Mouse (Mus musculus) lung, embryonic 14.5 days (tissue): ENCODE measurements at regions not wholly inside any gene's neighbourhood (a gene's known extent, or its start where the extent isn't known, plus 50 kb on each side); places are given as distances from the start of the nearest gene placed in this dataset.

Experiments used
- ATAC-seq: fragments of 200-750 bp; cut with Nextera tagmentation; 2 replicates; pipeline ENCODE4 v1.8.0; 2017; ENCODE audit warnings: mild to moderate bottlenecking, moderate TSS enrichment, moderate library complexity; ENCODE audit not compliant: insufficient read depth
- DNase-seq: peaks from one replicate; pipeline ENCODE4 v3.0.0-alpha.2; 2015
- H3K27ac ChIP-seq: fragments of 300-500 bp; sonication (generic); 2 replicates; pipeline ENCODE4 v1.5.1; 2014; ENCODE audit warnings: low read depth, mild to moderate bottlenecking, moderate library complexity
- H3K27me3 ChIP-seq: fragments of 300-500 bp; sonication (generic); 2 replicates; pipeline ENCODE4 v1.6.1; 2014; ENCODE audit warnings: low read length, control low read depth; ENCODE audit not compliant: insufficient read depth
- H3K36me3 ChIP-seq: fragments of 300-500 bp; sonication (generic); 2 replicates; pipeline ENCODE4 v1.6.1; 2014; ENCODE audit warnings: control low read depth; ENCODE audit not compliant: insufficient read depth
- H3K4me1 ChIP-seq: fragments of 300-500 bp; sonication (generic); 2 replicates; pipeline ENCODE4 v1.6.1; 2014; ENCODE audit warnings: antibody characterized with exemption, control low read depth; ENCODE audit not compliant: insufficient read depth
- H3K4me2 ChIP-seq: fragments of 300-500 bp; sonication (generic); 2 replicates; pipeline ENCODE4 v1.6.1; 2014; ENCODE audit warnings: mild to moderate bottlenecking
- H3K4me3 ChIP-seq: fragments of 300-500 bp; sonication (generic); 2 replicates; pipeline ENCODE4 v1.5.1; 2014; ENCODE audit warnings: low read depth, low read length
- H3K9ac ChIP-seq: fragments of 300-500 bp; sonication (generic); 2 replicates; pipeline ENCODE4 v1.6.1; 2014
- H3K9me3 ChIP-seq: fragments of 300-500 bp; sonication (generic); 2 replicates; pipeline ENCODE4 v1.6.1; 2016; ENCODE audit warnings: low read depth, low read length, control low read depth
- CTCF ChIP-seq: IDR thresholded peaks from 2 replicates; pipeline ENCODE4 v1.5.1; 2016; ENCODE audit warnings: antibody characterized with exemption, low read depth
- WGBS: fragments of 180-500 bp; shearing (Covaris S2); extraction: QIAGEN DNeasy Blood & Tissue Kit; methylation state at CpG from one replicate; pipeline ENCODE4 v1.1.7; 2014; 5-methylcytosine and 5-hydroxymethylcytosine counted together

DNA sequence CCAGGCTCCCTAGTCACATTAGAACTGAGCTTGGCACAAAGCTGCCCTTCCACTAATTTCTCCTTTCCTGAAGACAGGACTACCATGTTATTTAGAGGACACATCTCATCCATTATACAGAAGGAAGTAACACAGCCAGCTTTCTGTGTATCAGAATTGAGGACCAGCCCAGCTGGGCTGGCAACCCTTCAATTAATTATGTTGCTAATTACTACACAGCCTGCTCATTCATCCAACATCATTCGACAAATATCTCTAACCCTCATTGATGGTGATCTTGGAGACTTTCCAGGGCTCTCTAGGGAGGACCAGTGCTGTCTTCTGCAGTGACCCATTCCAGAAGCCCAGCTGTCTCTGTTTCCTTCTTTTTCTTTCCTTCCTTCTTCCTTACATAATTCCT, 263.7 kb upstream of the Elac2 start:
- H3K4me3 ChIP-seq = no peak overlapping the region
- no peak overlapping the region for H3K9ac ChIP-seq
- no peaks in the 10 kb centered on the region for H3K27me3 ChIP-seq
- DNase-seq = no peak
- H3K27ac ChIP-seq = no peak overlapping the region
- H3K9me3 ChIP-seq = no peaks in the 10 kb centered on the region
- ATAC-seq = no peak
- 61% methylated on average over 1 of the region's 1 CpGs for WGBS
- no peak for TF ChIP-seq CTCF
- no peak overlapping the region for H3K4me2 ChIP-seq
- H3K4me1 ChIP-seq = no peaks in the 10 kb centered on the region
- H3K36me3 ChIP-seq = no peaks in the 10 kb centered on the region

DNA sequence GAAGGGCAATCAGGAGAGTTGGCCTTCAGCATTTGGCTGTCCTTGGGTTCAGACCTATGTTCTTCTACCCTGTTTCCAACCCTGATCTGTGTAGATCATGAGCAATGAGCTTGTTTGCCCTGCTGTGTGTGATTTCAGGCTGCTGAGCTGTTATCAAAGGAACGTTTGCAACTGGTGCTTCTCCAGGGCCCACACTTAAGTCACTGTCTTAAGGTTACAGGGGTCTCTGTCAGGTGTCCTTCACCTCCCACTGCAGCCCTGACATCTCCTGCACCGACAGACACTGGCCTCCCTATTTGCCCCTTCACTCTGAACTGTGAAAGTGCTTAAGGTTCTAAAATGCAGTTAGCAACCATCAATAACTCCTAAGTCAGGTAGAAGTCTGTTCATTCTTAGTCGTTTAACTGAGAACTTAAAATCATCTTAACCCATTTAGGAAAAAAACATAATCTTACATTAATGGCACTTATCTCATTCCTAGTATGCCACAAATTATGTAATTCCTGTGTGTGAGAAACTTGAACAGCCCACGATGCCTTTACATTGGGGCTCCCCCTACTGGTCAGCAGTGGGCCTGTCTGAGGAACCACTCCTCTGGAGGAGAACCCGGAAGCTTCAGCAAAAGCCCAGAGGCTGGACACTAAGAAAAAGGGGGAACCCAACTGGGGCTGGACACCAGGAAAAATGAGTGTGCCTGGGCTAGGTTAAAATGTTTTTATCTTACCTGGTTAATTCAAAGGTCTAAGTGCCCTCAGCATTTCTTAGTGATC, 260.3 kb upstream of the Elac2 start:
- no peaks in the 10 kb centered on the region for H3K9me3 ChIP-seq
- no peaks in the 10 kb centered on the region for H3K4me1 ChIP-seq
- H3K4me2 ChIP-seq = no peak overlapping the region
- peak; percentile 94 for TF ChIP-seq CTCF
- 6% methylated on average over 5 of the region's 5 CpGs for WGBS
- H3K4me3 ChIP-seq = no peak overlapping the region
- H3K27me3 ChIP-seq = no peaks in the 10 kb centered on the region
- no peaks in the 10 kb centered on the region for H3K36me3 ChIP-seq
- peak; percentile 93 for DNase-seq
- no peak overlapping the region for H3K9ac ChIP-seq
- H3K27ac ChIP-seq = no peak overlapping the region
- ATAC-seq = peak; percentile 35; the same call in 1 of the 2 replicates

GRCm38 (mm10) chr11:64726249-64726648, 252.6 kb upstream of the Elac2 start:
- Histone ChIP-seq H3K4me1 (no peaks in the 10 kb centered on the region), H3K9me3 (no peaks in the 10 kb centered on the region), H3K27ac (no peak overlapping the region), H3K9ac (no peak overlapping the region), H3K36me3 (no peaks in the 10 kb centered on the region), H3K27me3 (no peaks in the 10 kb centered on the region), H3K4me2 (no peak overlapping the region), H3K4me3 (no peak overlapping the region)
- no peak for ATAC-seq
- no peak for DNase-seq
- TF ChIP-seq CTCF = no peak
- WGBS = 81% methylated on average over 5 of the region's 5 CpGs

GRCm38 (mm10) chr11:64727841-64728421, 250.9 kb upstream of the Elac2 start:
- H3K27ac ChIP-seq = no peak overlapping the region
- DNase-seq (no peak), ATAC-seq (no peak)
- no peaks in the 10 kb centered on the region for H3K9me3 ChIP-seq
- no peak overlapping the region for H3K9ac ChIP-seq
- no peak overlapping the region for H3K4me3 ChIP-seq
- no peaks in the 10 kb centered on the region for H3K27me3 ChIP-seq
- TF ChIP-seq CTCF = no peak
- no peaks in the 10 kb centered on the region for H3K4me1 ChIP-seq
- WGBS = 60% methylated on average over 5 of the region's 5 CpGs
- H3K36me3 ChIP-seq = no peaks in the 10 kb centered on the region
- no peak overlapping the region for H3K4me2 ChIP-seq

GRCm38 (mm10) chr11:64738948-64739347, 239.9 kb upstream of the Elac2 start:
- DNase-seq = no peak

DNA sequence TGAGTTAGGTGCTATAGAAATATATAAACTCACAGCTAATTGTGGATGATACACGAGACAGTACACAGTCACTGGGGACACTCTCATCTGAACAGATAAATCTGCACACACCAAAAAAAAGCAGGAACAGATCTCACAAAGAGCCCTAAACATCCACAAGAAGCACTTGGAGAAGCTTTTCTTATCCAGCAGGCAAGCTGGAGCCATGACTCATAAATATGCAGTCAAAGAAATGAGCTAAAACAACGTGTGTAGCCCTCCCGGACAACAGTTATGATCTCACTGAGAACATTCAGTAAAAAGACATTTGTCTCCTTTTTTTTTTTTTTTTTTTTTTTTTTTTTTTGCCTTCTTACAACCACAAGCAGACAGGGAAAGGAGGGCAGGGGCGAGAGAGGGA, 235.1 kb upstream of the Elac2 start:
- no peaks in the 10 kb centered on the region for H3K27me3 ChIP-seq
- DNase-seq (no peak), ATAC-seq (no peak)
- H3K36me3 ChIP-seq = no peaks in the 10 kb centered on the region
- H3K9me3 ChIP-seq = no peaks in the 10 kb centered on the region
- no peak for TF ChIP-seq CTCF
- no peak overlapping the region for H3K27ac ChIP-seq
- H3K9ac ChIP-seq = no peak overlapping the region
- H3K4me3 ChIP-seq = no peak overlapping the region
- 43% methylated on average over 4 of the region's 4 CpGs for WGBS
- no peak overlapping the region for H3K4me2 ChIP-seq
- no peaks in the 10 kb centered on the region for H3K4me1 ChIP-seq

More at GRCm38 (mm10) chr11:64738948-64739347, 239.9 kb upstream of the Elac2 start:
- no peak overlapping the region for H3K27ac ChIP-seq
- WGBS = 62% methylated on average over 7 of the region's 7 CpGs
- no peaks in the 10 kb centered on the region for H3K4me1 ChIP-seq
- no peak for ATAC-seq
- H3K36me3 ChIP-seq = no peaks in the 10 kb centered on the region
- no peaks in the 10 kb centered on the region for H3K9me3 ChIP-seq
- no peaks in the 10 kb centered on the region for H3K27me3 ChIP-seq
- no peak for TF ChIP-seq CTCF
- H3K4me2 ChIP-seq = no peak overlapping the region
- no peak overlapping the region for H3K9ac ChIP-seq
- no peak overlapping the region for H3K4me3 ChIP-seq

- Histone ChIP-seq H3K4me2 (no peak overlapping the region), H3K9me3 (no peaks in the 10 kb centered on the region), H3K4me3 (no peak overlapping the region), H3K27me3 (no peaks in the 10 kb centered on the region), H3K36me3 (no peaks in the 10 kb centered on the region), H3K9ac (no peak overlapping the region), H3K27ac (no peak overlapping the region), H3K4me1 (no peaks in the 10 kb centered on the region)
- no peak for TF ChIP-seq CTCF
- ATAC-seq = no peak
- no peak for DNase-seq
- WGBS = 59% methylated on average over 6 of the region's 6 CpGs
These were observed 232.7 kb upstream of the Elac2 start for GRCm38 (mm10) chr11:64746146-64746545.
